Mouse (Mus musculus) hindbrain, embryonic 14.5 days (tissue): ENCODE measurements around the gene Anks1b. TPM values are rescaled to one million over a fixed set of nuclear protein-coding genes. Genes with fewer than 3 reads are reported as not detected.

ENCODE experiments used
- ATAC-seq: fragments of 200-750 bp; cut with Nextera tagmentation; 2 replicates; pipeline ENCODE4 v1.8.0; 2017; ENCODE audit warnings: moderate number of reproducible peaks, mild to moderate bottlenecking, moderate TSS enrichment, moderate library complexity; ENCODE audit not compliant: low FRiP score
- DNase-seq: peaks from one replicate; pipeline ENCODE4 v3.0.0-alpha.2; 2015; ENCODE audit warnings: low spot score
- H3K27ac ChIP-seq: fragments of 300-500 bp; sonication (generic); 2 replicates; pipeline ENCODE4 v1.5.1; 2014; ENCODE audit warnings: mild to moderate bottlenecking, moderate library complexity
- H3K27me3 ChIP-seq: fragments of 300-500 bp; sonication (generic); 2 replicates; pipeline ENCODE4 v1.6.1; 2014; ENCODE audit warnings: mild to moderate bottlenecking, low read length, mixed read lengths; ENCODE audit not compliant: control insufficient read depth, insufficient read depth
- H3K36me3 ChIP-seq: fragments of 300-500 bp; sonication (generic); replicated peaks from 2 replicates; pipeline ENCODE4 v1.6.1; 2014; ENCODE audit not compliant: control insufficient read depth, insufficient read depth
- H3K4me1 ChIP-seq: fragments of 300-500 bp; sonication (generic); replicated peaks from 2 replicates; pipeline ENCODE4 v1.6.1; 2014; ENCODE audit warnings: antibody characterized with exemption, low read length, mixed read lengths; ENCODE audit not compliant: control insufficient read depth, insufficient read depth
- H3K4me2 ChIP-seq: fragments of 300-500 bp; sonication (generic); replicated peaks from 2 replicates; pipeline ENCODE4 v1.6.1; 2014; ENCODE audit warnings: mild to moderate bottlenecking, moderate library complexity
- H3K4me3 ChIP-seq: fragments of 300-500 bp; sonication (generic); replicated peaks from 2 replicates; pipeline ENCODE4 v1.5.1; 2014; ENCODE audit warnings: mild to moderate bottlenecking, low read length
- H3K9ac ChIP-seq: fragments of 300-500 bp; sonication (generic); 2 replicates; pipeline ENCODE4 v1.6.1; 2014
- H3K9me3 ChIP-seq: fragments of 300-500 bp; sonication (generic); 2 replicates; pipeline ENCODE4 v1.6.1; 2016; ENCODE audit warnings: low read length; ENCODE audit not compliant: control insufficient read depth
- WGBS: fragments of 180-500 bp; shearing (Covaris S2); extraction: QIAGEN DNeasy Blood & Tissue Kit; methylation state at CpG from one replicate; pipeline ENCODE4 v1.1.7; 2014; 5-methylcytosine and 5-hydroxymethylcytosine counted together
- polyA plus RNA-seq: library from polyadenylated mRNA; unstranded; fragments of >200 nt; fragmentation: Nextera tagmentation; extraction: Ambion mirVana; gene quantifications from 2 replicates; pipeline ENCODE4 v1.2.1, GENCODE M21; 2014

Gene Anks1b
- polyA plus RNA-seq, 1 experiment from 2014 or later: 69.4 TPM

DNA sequence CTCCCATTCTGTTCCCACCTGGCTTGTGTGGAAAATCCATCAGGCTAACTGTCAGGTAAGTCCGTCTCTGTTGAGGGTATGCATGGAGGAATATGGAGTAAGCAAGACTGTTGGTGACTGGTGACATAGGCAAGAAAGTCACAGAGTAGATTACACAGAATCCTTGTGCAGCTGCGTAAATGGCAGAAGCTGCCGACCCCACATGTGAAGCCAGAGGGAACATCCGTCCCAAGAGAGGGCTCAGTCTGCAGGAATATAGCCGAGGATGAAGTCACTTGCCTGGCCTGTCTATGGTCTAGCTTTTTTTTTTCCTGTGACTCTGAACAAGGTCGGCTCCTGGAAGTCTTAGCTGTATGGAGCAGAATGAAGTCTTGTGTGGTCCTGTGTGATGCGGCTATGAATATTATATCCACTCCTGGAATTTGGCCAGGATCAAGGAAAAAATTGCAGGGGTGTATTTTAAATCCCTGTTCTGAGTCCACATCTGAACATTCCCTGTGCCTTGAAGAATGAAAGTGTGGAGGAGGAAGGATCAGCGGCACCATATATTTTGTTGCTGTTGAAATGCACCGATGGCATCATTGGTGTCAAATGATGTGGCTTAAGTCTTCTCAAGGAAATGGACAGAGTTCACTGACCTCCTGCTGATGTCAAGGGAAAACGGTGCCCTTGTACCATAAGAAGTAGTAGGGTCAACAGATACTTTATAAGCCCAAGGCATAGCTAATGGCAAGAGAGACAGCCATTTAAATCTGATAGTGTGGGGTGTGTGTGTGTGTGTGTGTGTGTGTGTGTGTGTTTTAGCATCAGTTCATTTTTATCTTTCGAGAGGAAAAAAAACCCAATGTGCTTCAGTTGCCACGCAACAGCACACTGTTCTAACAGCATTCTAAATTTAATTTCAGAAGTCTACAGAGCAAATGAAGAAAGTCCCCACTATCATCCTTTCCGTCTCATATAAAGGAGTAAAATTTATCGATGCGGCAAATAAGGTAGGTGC lies 1067.5 kb downstream of the Anks1b start:
- Histone ChIP-seq H3K36me3 (peaks cover 34% of the 10 kb centered on the region), H3K4me3 (no peak overlapping the region), H3K27ac (no peak overlapping the region), H3K27me3 (no peaks in the 10 kb centered on the region), H3K4me1 (no peaks in the 10 kb centered on the region), H3K9me3 (no peaks in the 10 kb centered on the region), H3K4me2 (no peak overlapping the region), H3K9ac (no peak overlapping the region)
- no peak for ATAC-seq
- 83% methylated on average over 15 of the region's 15 CpGs for WGBS
- DNase-seq: no peak

- Histone ChIP-seq H3K4me1 (no peaks in the 10 kb centered on the region), H3K4me2 (no peak overlapping the region), H3K4me3 (no peak overlapping the region), H3K36me3 (peaks cover 34% of the 10 kb centered on the region), H3K27ac (no peak overlapping the region), H3K27me3 (no peaks in the 10 kb centered on the region), H3K9me3 (no peaks in the 10 kb centered on the region), H3K9ac (no peak overlapping the region)
- WGBS: 87% methylated on average over 14 of the region's 14 CpGs
- DNase-seq (no peak), ATAC-seq (no peak)
Observed at GRCm38 (mm10) chr10:90942001-90942700, 1068.8 kb downstream of the Anks1b start.

DNA sequence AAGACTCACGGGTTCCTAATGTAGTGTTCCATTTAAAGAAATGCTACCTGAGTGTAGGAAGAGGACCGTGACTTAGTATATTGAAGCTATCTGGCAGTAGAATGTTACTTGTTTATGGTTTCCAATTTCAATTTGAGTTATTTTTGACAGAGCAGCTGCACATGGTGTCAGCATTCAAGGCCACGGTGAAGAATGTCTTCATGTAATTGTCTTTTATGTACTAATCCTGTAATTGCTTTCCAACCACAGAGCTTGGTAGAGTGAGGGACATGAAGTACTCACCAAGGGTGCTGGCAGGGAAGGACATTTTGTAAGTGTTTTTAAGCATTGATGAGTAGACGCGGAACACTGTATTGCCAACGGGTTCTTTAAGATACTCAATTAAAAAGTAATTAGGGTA lies 1073.7 kb downstream of the Anks1b start:
- H3K4me3 ChIP-seq: no peak overlapping the region
- no peaks in the 10 kb centered on the region for H3K9me3 ChIP-seq
- peaks cover 42% of the 10 kb centered on the region for H3K36me3 ChIP-seq
- WGBS: 82% methylated on average over 6 of the region's 6 CpGs
- no peak overlapping the region for H3K4me2 ChIP-seq
- H3K4me1 ChIP-seq: no peaks in the 10 kb centered on the region
- H3K27ac ChIP-seq: no peak overlapping the region
- ATAC-seq (no peak), DNase-seq (no peak)
- no peaks in the 10 kb centered on the region for H3K27me3 ChIP-seq
- H3K9ac ChIP-seq: no peak overlapping the region

DNA sequence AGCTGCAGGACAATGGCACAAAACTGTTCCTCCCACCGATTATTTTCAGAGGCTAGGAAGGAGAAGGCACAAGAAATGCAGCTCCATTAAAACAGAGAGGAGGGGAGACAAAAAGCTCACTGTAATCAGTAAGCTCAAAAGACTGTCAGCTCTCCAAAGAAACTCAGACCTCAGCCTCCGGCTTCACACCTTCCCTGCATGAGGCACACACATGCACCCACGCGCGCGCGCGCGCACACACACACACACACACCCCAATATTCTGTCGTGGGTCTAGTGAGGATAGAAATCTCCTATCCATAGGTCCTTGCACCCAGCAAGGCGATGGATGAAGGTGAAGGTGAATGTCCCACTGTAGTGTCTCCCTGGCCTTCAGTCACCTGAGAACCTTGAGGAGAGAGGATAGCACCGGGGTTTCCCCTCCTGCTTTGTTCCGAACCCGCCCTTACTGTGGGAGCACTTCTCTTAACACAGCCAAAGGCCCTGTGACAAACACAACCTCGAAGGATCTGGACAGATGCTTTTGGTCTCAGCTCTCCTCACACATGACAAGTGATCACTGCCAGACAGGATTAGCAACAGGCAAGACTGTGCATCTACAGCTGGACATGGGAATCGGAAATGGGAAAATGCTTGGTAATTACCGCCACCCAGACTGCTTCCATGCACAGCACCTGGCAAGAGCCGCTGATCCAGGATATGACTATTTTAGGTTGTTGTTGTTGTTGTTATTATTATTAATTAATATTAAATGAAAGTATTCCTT lies 1074.5 kb downstream of the Anks1b start:
- WGBS: 95% methylated on average over 18 of the region's 18 CpGs
- H3K27ac ChIP-seq: no peak overlapping the region

GRCm38 (mm10) chr10:90953103-90953709 lies 1079.9 kb downstream of the Anks1b start:
- Histone ChIP-seq H3K27me3 (no peaks in the 10 kb centered on the region), H3K4me3 (no peak overlapping the region), H3K9me3 (no peaks in the 10 kb centered on the region), H3K9ac (no peak overlapping the region), H3K4me2 (no peak overlapping the region), H3K27ac (no peak overlapping the region), H3K4me1 (no peaks in the 10 kb centered on the region), H3K36me3 (peaks cover 23% of the 10 kb centered on the region; the same call in 1 of the 2 replicates)
- WGBS: 92% methylated on average over 15 of the region's 15 CpGs
- ATAC-seq (no peak), DNase-seq (no peak)

More for the DNA sequence above, 1074.5 kb downstream of the Anks1b start:
- no peak overlapping the region for H3K9ac ChIP-seq
- DNase-seq (no peak), ATAC-seq (no peak)
- peaks cover 34% of the 10 kb centered on the region for H3K36me3 ChIP-seq
- no peak overlapping the region for H3K4me3 ChIP-seq
- H3K27me3 ChIP-seq: no peaks in the 10 kb centered on the region
- no peaks in the 10 kb centered on the region for H3K9me3 ChIP-seq
- H3K4me2 ChIP-seq: no peak overlapping the region
- no peaks in the 10 kb centered on the region for H3K4me1 ChIP-seq

GRCm38 (mm10) chr10:90953821-90954220 lies 1080.5 kb downstream of the Anks1b start:
- H3K36me3 ChIP-seq: peaks cover 21% of the 10 kb centered on the region
- H3K27ac ChIP-seq: no peak overlapping the region
- DNase-seq (no peak), ATAC-seq (no peak)
- H3K4me2 ChIP-seq: no peak overlapping the region
- H3K27me3 ChIP-seq: no peaks in the 10 kb centered on the region
- WGBS: 81% methylated on average over 6 of the region's 6 CpGs
- H3K9me3 ChIP-seq: no peaks in the 10 kb centered on the region
- H3K9ac ChIP-seq: no peak overlapping the region
- H3K4me1 ChIP-seq: no peaks in the 10 kb centered on the region
- no peak overlapping the region for H3K4me3 ChIP-seq

DNA sequence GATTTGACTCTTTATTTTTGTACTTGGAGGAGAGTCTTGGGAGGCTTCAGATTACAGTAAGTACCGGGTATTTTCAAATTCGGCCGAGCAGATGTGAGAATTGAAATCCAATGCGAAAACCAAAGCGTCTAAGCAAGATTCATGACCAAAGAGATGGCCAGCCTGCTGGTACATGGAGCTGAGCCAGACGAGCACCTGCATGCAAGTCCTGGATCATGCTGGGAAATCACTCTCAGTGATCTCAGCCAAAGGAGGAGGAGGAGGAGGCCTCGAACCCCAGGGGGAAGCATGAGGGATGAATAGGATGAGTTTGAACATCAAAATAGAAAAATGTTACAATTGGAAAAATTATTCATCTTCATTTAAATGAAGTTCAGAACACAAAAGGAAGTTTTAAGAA lies 1087.1 kb downstream of the Anks1b start:
- H3K4me3 ChIP-seq: no peak overlapping the region
- no peak overlapping the region for H3K9ac ChIP-seq
- WGBS: 84% methylated on average over 7 of the region's 7 CpGs
- ATAC-seq (no peak), DNase-seq (no peak)
- peaks cover 13% of the 10 kb centered on the region; the same call in 1 of the 2 replicates for H3K36me3 ChIP-seq
- H3K27ac ChIP-seq: no peak overlapping the region
- H3K27me3 ChIP-seq: no peaks in the 10 kb centered on the region
- no peaks in the 10 kb centered on the region for H3K4me1 ChIP-seq
- H3K4me2 ChIP-seq: no peak overlapping the region
- no peaks in the 10 kb centered on the region for H3K9me3 ChIP-seq

- Histone ChIP-seq H3K27ac (no peak overlapping the region), H3K9me3 (no peaks in the 10 kb centered on the region), H3K4me2 (no peak overlapping the region), H3K9ac (no peak overlapping the region), H3K27me3 (peaks cover 19% of the 10 kb centered on the region), H3K36me3 (peaks cover 12% of the 10 kb centered on the region; the same call in 1 of the 2 replicates), H3K4me1 (peaks cover 7% of the 10 kb centered on the region), H3K4me3 (no peak overlapping the region)
- no peak for ATAC-seq
- DNase-seq: no peak
- WGBS: 34% methylated on average over 9 of the region's 9 CpGs
Observed at GRCm38 (mm10) chr10:90964511-90964910, 1091.2 kb downstream of the Anks1b start.
